Mouse (Mus musculus) neural tube, embryonic 10.5 days (tissue): ENCODE results near the gene Rpl5.
"Not testable (repeated sequence)": the region's sequence is repeated elsewhere in the genome, so short reads cannot be mapped to it uniquely, and the experiment has no call there.

ENCODE experiments used
- DNase-seq: peaks from one replicate; pipeline ENCODE4 v3.0.0-alpha.2; 2017; ENCODE audit warnings: low spot score; ENCODE audit errors: extremely low spot score

Gene Rpl5

GRCm38 (mm10) chr5:107896265-107896664, 4.0 kb upstream of the Rpl5 start:
- no peak for DNase-seq

- DNase-seq = no peak
Observed at GRCm38 (mm10) chr5:107901014-107901615, 813 bp downstream of the Rpl5 start.

GRCm38 (mm10) chr5:107904325-107904724, 4.0 kb downstream of the Rpl5 start:
- no peak for DNase-seq

GRCm38 (mm10) chr5:107908514-107909110, 8.3 kb downstream of the Rpl5 start:
- no peak for DNase-seq

- no peak for DNase-seq
Observed at GRCm38 (mm10) chr5:107909668-107910067, 9.4 kb downstream of the Rpl5 start.

GRCm38 (mm10) chr5:107910084-107910616, 9.8 kb downstream of the Rpl5 start:
- no peak for DNase-seq

GRCm38 (mm10) chr5:107911012-107911411, 10.7 kb downstream of the Rpl5 start:
- DNase-seq = no peak

GRCm38 (mm10) chr5:107915280-107915679, 15.0 kb downstream of the Rpl5 start:
- DNase-seq = no peak

- no peak for DNase-seq
Observed at GRCm38 (mm10) chr5:107921400-107922252, 21.3 kb downstream of the Rpl5 start.

- DNase-seq = no peak
Observed at GRCm38 (mm10) chr5:107922836-107923235, 22.5 kb downstream of the Rpl5 start.

GRCm38 (mm10) chr5:107924564-107924963, 24.3 kb downstream of the Rpl5 start:
- no peak for DNase-seq

- DNase-seq = no peak
Observed at GRCm38 (mm10) chr5:107926550-107927249, 26.4 kb downstream of the Rpl5 start.

GRCm38 (mm10) chr5:107932556-107932955, 32.3 kb downstream of the Rpl5 start:
- no peak for DNase-seq

GRCm38 (mm10) chr5:107933202-107933974, 33.1 kb downstream of the Rpl5 start:
- DNase-seq = no peak

- DNase-seq = no peak
Observed at GRCm38 (mm10) chr5:107934770-107935543, 34.7 kb downstream of the Rpl5 start.

GRCm38 (mm10) chr5:107936625-107937389, 36.5 kb downstream of the Rpl5 start:
- no peak for DNase-seq

- not testable (repeated sequence) for DNase-seq
Observed at GRCm38 (mm10) chr5:107938483-107938882, 38.2 kb downstream of the Rpl5 start.

GRCm38 (mm10) chr5:107938886-107939285, 38.6 kb downstream of the Rpl5 start:
- no peak for DNase-seq

- no peak for DNase-seq
Observed at GRCm38 (mm10) chr5:107939701-107940100, 39.4 kb downstream of the Rpl5 start.
